Mouse (Mus musculus) stomach, postnatal 0 days (tissue): ENCODE data around the gene Ppox. TPM values are rescaled to one million over a fixed set of nuclear protein-coding genes. Genes with fewer than 3 reads are reported as not detected.
A peak's percentile ranks its signal among the peaks of the same experiment; 100 is the strongest.
"Not testable (repeated sequence)": the region's sequence is repeated elsewhere in the genome, so short reads cannot be mapped to it uniquely, and the experiment has no call there.

Experiments
- ATAC-seq: fragments of 200-750 bp; cut with Nextera tagmentation; 2 replicates; pipeline ENCODE4 v1.8.0; 2017; ENCODE audit not compliant: low FRiP score, low TSS enrichment
- DNase-seq: peaks from one replicate; pipeline ENCODE4 v3.0.0-alpha.2; 2016; ENCODE audit warnings: low spot score
- H3K27ac ChIP-seq: fragments of 300-500 bp; sonication (generic); replicated peaks from 2 replicates; pipeline ENCODE4 v1.5.1; 2014; ENCODE audit warnings: mild to moderate bottlenecking, control low read depth
- H3K27me3 ChIP-seq: fragments of 300-500 bp; sonication (generic); 2 replicates; pipeline ENCODE4 v1.6.1; 2014; ENCODE audit warnings: low read length; ENCODE audit not compliant: control insufficient read depth, insufficient read depth
- H3K36me3 ChIP-seq: fragments of 300-500 bp; sonication (generic); 2 replicates; pipeline ENCODE4 v1.6.1; 2014; ENCODE audit warnings: low read length, mixed read lengths; ENCODE audit not compliant: control insufficient read depth, insufficient read depth
- H3K4me1 ChIP-seq: fragments of 300-500 bp; sonication (generic); replicated peaks from 2 replicates; pipeline ENCODE4 v1.6.1; 2014; ENCODE audit warnings: antibody characterized with exemption; ENCODE audit not compliant: control insufficient read depth, insufficient read depth
- H3K4me2 ChIP-seq: fragments of 300-500 bp; sonication (generic); replicated peaks from 2 replicates; pipeline ENCODE4 v1.6.1; 2014; ENCODE audit warnings: low read depth, mild to moderate bottlenecking, control low read depth, moderate library complexity
- H3K4me3 ChIP-seq: fragments of 300-500 bp; sonication (generic); 2 replicates; pipeline ENCODE4 v1.5.1; 2014; ENCODE audit warnings: low read depth, low read length, control low read depth
- H3K9ac ChIP-seq: fragments of 300-500 bp; sonication (generic); 2 replicates; pipeline ENCODE4 v1.6.1; 2014; ENCODE audit warnings: mild to moderate bottlenecking, low read length, control low read depth, mixed read lengths
- H3K9me3 ChIP-seq: fragments of 300-500 bp; sonication (generic); 2 replicates; pipeline ENCODE4 v1.6.1; 2016; ENCODE audit warnings: low read length; ENCODE audit not compliant: control insufficient read depth
- CTCF ChIP-seq: IDR thresholded peaks from 2 replicates; pipeline ENCODE4 v1.5.1; 2016; ENCODE audit warnings: antibody characterized with exemption, low read depth, mild to moderate bottlenecking, moderate library complexity
- EP300 ChIP-seq: optimal IDR thresholded peaks from 2 replicates; pipeline ENCODE3; 2016; ENCODE audit warnings: antibody characterized with exemption
- WGBS: fragments of 180-500 bp; shearing (Covaris S2); extraction: QIAGEN DNeasy Blood & Tissue Kit; methylation state at CpG from one replicate; pipeline ENCODE4 v1.1.7; 2014; 5-methylcytosine and 5-hydroxymethylcytosine counted together
- polyA plus RNA-seq: library from polyadenylated mRNA; unstranded; fragments of >200 nt; fragmentation: Nextera tagmentation; extraction: Ambion mirVana; gene quantifications from 2 replicates; pipeline ENCODE4 v1.2.1, GENCODE M21; 2015

Ppox gene
- polyA plus RNA-seq, result 16.8 and 21.3 TPM in 2 replicates

DNA sequence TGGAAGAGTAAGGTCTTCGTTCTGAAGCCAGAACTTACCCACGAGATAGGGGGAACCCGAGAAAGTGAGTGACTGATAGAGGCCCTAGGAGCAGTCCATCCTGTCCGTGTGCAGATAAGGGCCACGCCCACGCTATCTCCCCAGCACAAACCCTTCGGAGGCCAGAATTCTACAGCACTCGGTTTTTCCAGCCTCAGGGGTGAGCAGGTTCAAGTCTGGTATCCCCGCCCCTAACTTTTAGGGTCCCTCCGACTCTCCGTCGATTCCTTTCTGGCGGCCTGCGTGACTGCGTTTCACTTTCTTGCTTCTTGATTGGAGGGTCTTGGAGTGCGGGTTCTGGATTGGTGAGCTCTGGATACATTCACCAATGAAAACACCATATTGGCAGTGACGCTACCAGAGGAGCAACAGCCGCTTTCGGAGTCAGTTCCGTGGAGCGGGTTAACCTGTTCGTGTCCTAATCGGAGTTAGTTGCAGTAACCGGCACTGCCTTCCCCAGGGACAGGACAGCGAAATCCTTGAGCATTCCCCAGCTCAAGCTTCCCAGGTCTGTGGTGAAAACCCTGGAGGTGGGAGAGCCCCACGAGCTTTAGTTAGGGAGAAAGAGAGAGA lies at the start of gene Ppox:
TSS of gene Ppox (minus strand) at position 271 of the 612 bp plus-strand sequence.
- ATAC-seq (peak; percentile 98), DNase-seq (peak; percentile 91)
- Histone ChIP-seq H3K4me1 (0 out of 2 replicates have a peak, but pooled peaks cover 2% of the 10 kb centered on the region), H3K4me3 (peak within 1 kb of the TSS; percentile 62), H3K36me3 (peaks cover 26% of the 10 kb centered on the region), H3K4me2 (peak within 1 kb of the TSS; percentile 87), H3K27ac (peak within 1 kb of the TSS; percentile 93), H3K9ac (peak within 1 kb of the TSS; percentile 75), H3K27me3 (no peaks in the 10 kb centered on the region), H3K9me3 (no peaks in the 10 kb centered on the region)
- TF ChIP-seq EP300 (peak; percentile 63), CTCF (no peak)
- WGBS, result 0% methylated on average over 26 of the region's 26 CpGs

DNA sequence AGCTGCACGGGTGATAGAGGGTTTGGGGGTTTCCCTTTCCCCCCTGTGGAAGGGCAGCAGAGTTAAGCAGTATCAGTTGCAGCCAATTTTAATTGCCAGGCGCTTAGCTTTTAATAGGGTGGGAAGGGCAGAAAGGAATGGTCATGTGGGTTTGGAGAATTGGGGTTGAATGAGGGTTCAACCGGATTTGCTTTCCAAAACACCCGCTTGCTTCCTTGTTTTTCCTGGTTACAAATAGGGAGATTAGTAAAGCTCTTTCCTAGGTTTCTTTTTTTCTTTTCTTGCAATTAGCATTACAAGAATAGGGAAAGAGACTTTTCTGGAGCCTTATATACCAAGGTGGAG lies 49.2 kb upstream of the Ppox start:
- Histone ChIP-seq H3K9me3 (no peaks in the 10 kb centered on the region), H3K9ac (peak overlapping the region; percentile 93), H3K36me3 (no peaks in the 10 kb centered on the region; the same call in 1 of the 2 replicates), H3K4me2 (peak overlapping the region; percentile 84), H3K27ac (peak overlapping the region; percentile 99), H3K27me3 (no peaks in the 10 kb centered on the region), H3K4me1 (0 out of 2 replicates have a peak, but pooled peaks cover 4% of the 10 kb centered on the region), H3K4me3 (peak overlapping the region; percentile 88)
- TF ChIP-seq CTCF, result no peak
- TF ChIP-seq EP300, result no peak
- ATAC-seq (peak; percentile 4; the same call in 1 of the 2 replicates), DNase-seq (no peak)
- WGBS, result 0% methylated on average over 4 of the region's 4 CpGs

DNA sequence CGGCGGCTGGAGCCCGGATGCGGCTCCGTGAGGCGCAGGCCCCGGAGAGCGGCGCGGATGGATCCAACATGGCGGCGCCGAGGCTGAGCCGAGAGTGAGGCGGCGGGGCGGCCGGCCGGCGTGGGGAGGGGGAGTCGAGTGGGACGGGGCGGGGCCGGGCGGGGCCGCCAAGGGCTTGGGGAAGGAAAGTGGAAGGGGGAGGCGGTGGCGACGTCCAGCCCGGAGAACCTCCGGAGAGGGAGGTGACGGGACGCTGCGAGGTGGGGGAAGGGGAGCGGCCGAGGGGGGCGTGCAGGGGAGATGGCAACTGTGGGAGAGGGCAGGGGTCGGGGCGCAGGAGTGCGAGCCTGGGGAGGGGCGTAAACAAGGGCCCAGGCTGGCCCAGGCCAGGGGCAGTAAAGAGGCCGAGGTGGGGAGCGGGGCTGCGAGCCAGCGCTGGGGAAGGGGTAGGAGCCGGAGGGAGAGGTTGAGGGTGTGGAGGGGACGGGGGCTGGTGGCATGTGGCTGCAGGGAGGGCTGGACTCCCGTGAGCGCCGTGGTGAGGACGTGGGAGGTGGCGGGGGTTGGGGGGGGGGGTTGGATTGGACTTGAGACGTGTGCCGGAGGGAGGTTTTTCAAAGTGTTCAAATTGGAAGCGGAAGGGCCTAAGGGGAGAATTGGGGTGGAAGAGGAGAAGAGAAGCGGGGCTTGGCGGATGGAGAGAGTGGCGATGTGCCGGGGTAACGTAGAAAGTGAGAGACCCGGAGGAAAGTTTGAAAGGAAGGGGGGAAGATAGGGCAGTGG lies 48.6 kb upstream of the Ppox start:
- no peak for DNase-seq
- 1% methylated on average over 49 of the region's 61 CpGs for WGBS
- peak overlapping the region; percentile 84 for H3K4me2 ChIP-seq
- H3K36me3 ChIP-seq, result no peaks in the 10 kb centered on the region; the same call in 1 of the 2 replicates
- no peaks in the 10 kb centered on the region for H3K9me3 ChIP-seq
- peak overlapping the region; percentile 88 for H3K4me3 ChIP-seq
- 0 out of 2 replicates have a peak, but pooled peaks cover 4% of the 10 kb centered on the region for H3K4me1 ChIP-seq
- peak overlapping the region; percentile 99 for H3K27ac ChIP-seq
- peak; percentile 84 for ATAC-seq
- peak overlapping the region; percentile 93 for H3K9ac ChIP-seq
- TF ChIP-seq EP300 (no peak), CTCF (no peak)
- no peaks in the 10 kb centered on the region for H3K27me3 ChIP-seq

GRCm38 (mm10) chr1:171328839-171329432 lies 48.0 kb upstream of the Ppox start, which contains the start of gene Dedd:
Dedd (plus strand) TSS chr1:171329145.
- Histone ChIP-seq H3K9me3 (no peaks in the 10 kb centered on the region), H3K4me3 (peak within 1 kb of the TSS; percentile 88), H3K4me1 (0 out of 2 replicates have a peak, but pooled peaks cover 4% of the 10 kb centered on the region), H3K27me3 (no peaks in the 10 kb centered on the region), H3K36me3 (no peaks in the 10 kb centered on the region; the same call in 1 of the 2 replicates), H3K9ac (peak within 1 kb of the TSS; percentile 93), H3K4me2 (peak within 1 kb of the TSS; percentile 84), H3K27ac (peak within 1 kb of the TSS; percentile 99)
- DNase-seq, result peak; percentile 94
- ATAC-seq, result peak; percentile 95
- WGBS, result under 1% methylated on average over 37 of the region's 48 CpGs
- peak; percentile 43 for TF ChIP-seq CTCF
- no peak for TF ChIP-seq EP300

- no peaks in the 10 kb centered on the region for H3K9me3 ChIP-seq
- 13% methylated on average over 9 of the region's 9 CpGs for WGBS
- no peaks in the 10 kb centered on the region for H3K27me3 ChIP-seq
- H3K4me1 ChIP-seq, result 0 out of 2 replicates have a peak, but pooled peaks cover 4% of the 10 kb centered on the region
- ATAC-seq, result no peak
- DNase-seq, result no peak
- peak overlapping the region; percentile 84 for H3K4me2 ChIP-seq
- peak overlapping the region; percentile 93 for H3K9ac ChIP-seq
- H3K4me3 ChIP-seq, result peak overlapping the region; percentile 88
- peak overlapping the region; percentile 99 for H3K27ac ChIP-seq
- H3K36me3 ChIP-seq, result no peaks in the 10 kb centered on the region; the same call in 1 of the 2 replicates
- TF ChIP-seq EP300 (no peak), CTCF (no peak)
Measured at GRCm38 (mm10) chr1:171328244-171328643, 47.3 kb upstream of the Ppox start.

DNA sequence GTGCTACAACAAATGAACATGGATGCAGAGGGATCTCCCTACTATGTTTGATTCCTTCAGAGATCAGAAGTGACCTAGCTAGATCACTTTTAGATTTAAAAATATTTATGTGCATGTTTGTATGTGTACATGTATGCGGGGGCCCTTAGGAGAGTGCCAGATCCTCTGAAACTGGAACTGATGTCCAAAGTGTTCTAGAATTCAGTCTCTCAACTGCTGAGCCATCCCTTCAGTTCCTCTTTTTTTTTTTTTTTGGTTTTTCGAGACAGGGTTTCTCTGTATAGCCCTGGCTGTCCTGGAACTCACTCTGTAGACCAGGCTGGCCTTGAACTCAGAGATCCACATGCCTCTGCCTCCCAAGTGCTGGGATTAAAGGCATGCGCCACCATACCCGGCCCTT lies 45.6 kb upstream of the Ppox start:
- ATAC-seq, H3K27me3 ChIP-seq, H3K4me1 ChIP-seq, H3K27ac ChIP-seq, H3K9ac ChIP-seq, H3K9me3 ChIP-seq, H3K4me3 ChIP-seq, H3K4me2 ChIP-seq, DNase-seq, H3K36me3 ChIP-seq: not testable (repeated sequence)
- WGBS, result 84% methylated on average over 3 of the region's 4 CpGs
